Mouse (Mus musculus): Measurements from ENCODE around the gene Tmem150a.

DNA sequence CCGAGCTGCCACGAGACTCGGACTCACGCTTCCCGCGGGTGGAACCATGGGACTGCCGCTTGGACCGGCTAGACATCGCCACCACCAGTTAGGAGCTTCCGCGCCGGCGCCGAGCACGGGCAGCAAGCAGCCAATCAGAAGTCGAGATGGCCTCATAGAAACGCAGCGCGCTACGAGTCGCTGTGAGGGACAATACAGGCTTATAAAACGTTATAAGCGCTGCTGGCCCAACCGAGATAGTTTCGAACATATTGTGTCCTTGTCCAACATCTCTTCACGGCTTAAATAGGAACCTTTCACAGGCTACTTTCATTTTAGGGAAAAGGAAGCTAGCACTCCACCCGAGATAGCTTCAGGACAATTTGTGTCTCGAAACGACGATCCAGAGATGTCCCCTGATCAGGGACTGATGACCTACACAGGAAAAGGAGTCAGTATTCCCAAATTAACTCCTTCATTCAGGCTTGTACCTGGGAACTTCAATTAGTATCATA lies 10.1 kb upstream of the Tmem150a start, which contains the start of gene Usp39:
- TF ChIP-seq CTCF (IDR thresholded peaks at IDR 0.05; ENCODE audit: low read depth) (peak; percentile 39), EP300 (optimal IDR thresholded peaks at IDR 0.05) (no peak)
